Mouse (Mus musculus) gastrocnemius, postnatal 25 days (tissue): ENCODE data around the gene Syne3. TPM values are rescaled to one million over a fixed set of nuclear protein-coding genes. Genes with fewer than 3 reads are reported as not detected.

Experiments
- DNase-seq: peaks from one replicate; pipeline ENCODE4 v3.0.0; 2022
- total RNA-seq, 2 experiments: library from RNA; stranded (reverse); gene quantifications; 1 replicate in 1 of 2; 2 replicates in 1 of 2; pipeline ENCODE4 v1.2.3; 2021

Gene Syne3
- total RNA-seq, 2 experiments from 2014 or later: 3.2 to 4.6 TPM

- DNase-seq: no peak
These were observed 8.9 kb downstream of the Syne3 start for GRCm38 (mm10) chr12:105000487-105001283.

GRCm38 (mm10) chr12:104999171-104999570 lies 10.4 kb downstream of the Syne3 start:
- DNase-seq: no peak

GRCm38 (mm10) chr12:104998541-104998940 lies 11.1 kb downstream of the Syne3 start:
- no peak for DNase-seq

GRCm38 (mm10) chr12:104997641-104998293 lies 11.8 kb downstream of the Syne3 start:
- no peak for DNase-seq

- no peak for DNase-seq
These were observed 12.4 kb downstream of the Syne3 start for GRCm38 (mm10) chr12:104997159-104997558.

GRCm38 (mm10) chr12:104996012-104996728 lies 13.4 kb downstream of the Syne3 start:
- no peak for DNase-seq

DNA sequence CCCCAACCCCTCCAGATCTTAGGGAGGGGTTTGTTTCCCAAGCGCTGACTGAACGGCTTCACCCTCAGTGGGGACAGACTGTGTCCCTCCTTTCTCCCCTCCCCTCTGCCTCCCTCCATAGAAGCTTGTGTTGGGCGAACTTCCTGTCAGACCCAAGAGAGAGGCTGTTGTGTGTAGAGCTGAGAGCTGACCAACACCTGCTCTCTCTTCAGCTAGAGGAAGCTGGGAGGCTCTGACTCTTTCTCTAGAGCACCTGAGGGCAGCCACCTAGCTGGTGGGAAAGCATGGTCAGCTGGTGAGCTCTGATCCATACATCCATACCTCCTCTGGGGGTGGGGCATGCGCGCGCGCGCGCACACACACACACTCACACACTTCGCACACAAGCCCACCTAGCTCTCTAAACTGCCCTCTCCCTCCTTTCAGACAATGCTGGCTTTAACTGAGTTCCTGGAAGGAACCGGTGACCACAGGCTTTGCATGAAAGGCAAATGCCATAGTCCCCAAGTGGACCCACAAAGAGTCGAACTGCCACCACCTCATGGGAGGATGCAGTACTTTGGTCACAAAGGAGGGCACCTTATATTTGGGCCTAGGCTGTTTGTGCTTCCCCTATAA lies 14.2 kb downstream of the Syne3 start:
- DNase-seq: no peak

DNA sequence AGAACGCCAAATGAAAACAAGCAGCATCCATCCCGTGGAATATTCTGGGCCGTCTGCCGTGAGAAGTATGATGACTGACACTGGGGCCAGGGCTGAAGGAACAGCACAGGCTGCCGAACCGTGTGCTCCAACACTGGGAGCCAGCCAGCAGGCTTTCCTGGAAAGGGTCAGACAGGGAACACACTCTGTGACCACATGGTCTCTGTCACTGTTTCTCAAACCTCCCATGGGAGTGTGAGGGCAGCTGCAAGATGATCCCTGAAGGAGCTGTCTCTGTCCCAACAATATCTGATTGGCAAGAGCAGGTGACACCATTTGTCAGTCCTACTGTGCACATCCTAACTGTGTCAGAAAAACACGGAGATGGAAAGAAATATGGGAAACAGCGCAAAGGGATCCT lies 16.8 kb downstream of the Syne3 start:
- DNase-seq: peak; percentile 66

- peak; percentile 57 for DNase-seq
These were observed 17.4 kb downstream of the Syne3 start for GRCm38 (mm10) chr12:104992123-104992741.

- DNase-seq: no peak
These were observed 18.7 kb downstream of the Syne3 start for GRCm38 (mm10) chr12:104990741-104991454.

DNA sequence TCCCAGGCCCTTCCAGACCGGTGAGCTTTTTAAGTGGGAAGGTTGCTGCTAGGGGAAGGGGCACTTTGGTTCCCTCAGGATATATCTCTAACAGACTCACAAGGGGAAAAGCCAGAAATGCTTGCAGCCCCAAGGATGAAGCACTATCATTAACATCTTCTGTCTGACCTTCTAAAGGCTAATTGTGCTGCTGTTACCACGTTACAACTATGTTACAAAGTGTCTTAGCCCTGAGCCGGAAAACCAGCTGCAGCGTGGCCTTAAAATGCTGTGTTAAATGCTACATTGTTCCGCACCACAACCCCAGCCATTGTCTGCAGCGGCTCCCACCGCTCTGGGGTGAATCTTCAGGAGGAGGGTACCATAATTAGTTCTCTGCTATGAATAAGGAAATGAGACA lies 21.7 kb downstream of the Syne3 start:
- no peak for DNase-seq

GRCm38 (mm10) chr12:104986781-104987180 lies 22.8 kb downstream of the Syne3 start:
- DNase-seq: no peak

- no peak for DNase-seq
These were observed 23.6 kb downstream of the Syne3 start for GRCm38 (mm10) chr12:104986001-104986400.

GRCm38 (mm10) chr12:104985088-104985487 lies 24.5 kb downstream of the Syne3 start:
- no peak for DNase-seq

- DNase-seq: peak; percentile 67
These were observed 26.1 kb downstream of the Syne3 start for GRCm38 (mm10) chr12:104983476-104983875.

GRCm38 (mm10) chr12:104978943-104979723 lies 30.5 kb downstream of the Syne3 start:
- DNase-seq: no peak

GRCm38 (mm10) chr12:104978420-104978819 lies 31.2 kb downstream of the Syne3 start:
- peak; percentile 87 for DNase-seq

- no peak for DNase-seq
These were observed 32.7 kb downstream of the Syne3 start for GRCm38 (mm10) chr12:104976903-104977302.

- no peak for DNase-seq
These were observed 33.2 kb downstream of the Syne3 start for GRCm38 (mm10) chr12:104976331-104976817.

GRCm38 (mm10) chr12:104972860-104973259 lies 36.7 kb downstream of the Syne3 start:
- no peak for DNase-seq
